Mouse (Mus musculus) testis, adult 2 months (tissue): ENCODE measurements around the gene Soga1.
A peak's percentile ranks its signal among the peaks of the same experiment; 100 is the strongest.

Experiments used
- CTCF ChIP-seq: fragments of 200-500 bp; IDR thresholded peaks from 2 replicates; pipeline ENCODE4 v1.5.1; 2012; ENCODE audit warnings: low read depth, mild to moderate bottlenecking, inconsistent platforms, low read length, moderate library complexity; ENCODE audit not compliant: control insufficient read depth, insufficient read depth, insufficient replicate concordance
- POLR2A ChIP-seq: fragments of 200-500 bp; IDR thresholded peaks from 2 replicates; pipeline ENCODE4 v1.6.1; 2012; ENCODE audit warnings: low read depth, mild to moderate bottlenecking, inconsistent platforms, low read length, moderate library complexity; ENCODE audit not compliant: control insufficient read depth

DNA sequence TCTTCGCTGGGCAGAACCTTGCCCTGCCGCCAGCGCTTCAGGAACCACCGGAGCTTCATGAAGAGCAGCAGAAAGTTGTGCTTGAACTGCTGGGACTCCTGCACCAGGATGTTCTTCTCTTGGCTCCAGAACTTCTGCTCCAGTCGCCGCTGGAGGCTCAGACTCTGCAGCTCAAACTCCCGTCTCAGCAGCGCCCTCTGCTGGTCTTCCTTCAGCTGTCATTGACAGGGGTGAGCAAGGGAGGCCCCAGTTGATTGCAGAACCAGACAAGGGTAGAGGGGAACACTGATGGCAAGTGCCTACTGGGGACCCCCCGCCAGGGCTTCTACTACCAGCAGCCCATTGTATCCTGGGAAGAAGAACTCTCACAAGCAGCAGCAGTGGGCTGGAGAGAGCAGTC is 48.2 kb downstream of the Soga1 start:
- peak; percentile 82; the same call in 1 of the 2 replicates for TF ChIP-seq CTCF
- no peak for TF ChIP-seq POLR2A
